Mouse (Mus musculus): ENCODE measurements around the gene Rmdn3.

Gene Rmdn3

DNA sequence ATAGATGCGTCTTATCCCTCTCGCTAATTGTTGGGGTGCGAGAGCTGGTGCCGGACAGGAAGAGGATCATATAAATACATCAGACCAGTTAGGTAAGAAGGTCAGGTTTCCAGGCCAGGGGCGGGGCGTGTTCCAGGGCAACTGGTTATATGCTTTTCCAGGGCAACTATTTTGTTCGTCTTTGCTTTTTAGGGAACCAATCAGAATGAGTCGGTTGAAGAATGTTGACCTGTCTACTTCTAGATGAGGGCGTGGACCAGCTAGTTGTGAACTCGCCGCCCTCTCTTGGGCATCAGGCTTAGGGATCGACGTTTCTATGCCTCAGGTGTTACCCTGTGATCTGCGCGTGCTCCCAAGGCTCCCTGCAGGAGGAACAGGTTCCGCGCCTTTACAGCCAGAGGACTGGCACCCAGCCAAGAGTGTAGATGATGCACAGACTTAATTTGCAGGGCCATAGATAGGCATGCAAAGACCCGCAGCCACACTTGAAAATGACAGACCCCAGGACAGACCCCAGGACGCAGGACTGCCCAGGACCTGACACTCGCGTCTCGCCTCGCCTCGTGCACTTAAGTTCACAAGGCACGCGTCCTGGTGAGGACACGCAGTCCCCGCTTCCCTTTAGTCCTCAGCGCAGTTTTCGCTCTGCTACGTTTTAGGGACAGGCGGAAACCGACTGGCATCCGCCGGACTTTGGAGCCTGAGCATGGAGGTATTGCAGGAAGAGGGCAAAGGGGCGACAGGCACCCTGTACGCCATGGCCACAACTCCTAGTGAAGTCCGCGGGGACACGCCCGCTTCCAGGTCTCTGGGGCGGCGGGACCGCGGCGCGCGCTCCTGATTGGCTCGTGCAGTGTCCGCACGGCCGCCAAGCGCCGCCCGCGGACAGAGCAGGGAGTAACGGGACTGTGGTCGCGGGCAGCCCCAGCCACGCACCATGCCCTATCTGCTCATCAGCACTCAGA lies 10.3 kb upstream of the Rmdn3 start, which contains the start of gene Gchfr:
Gene Gchfr, plus strand, starts transcription at position 873 of the 965 bp plus-strand sequence.
- DNase-seq, result peak; percentile 79 to 83

DNA sequence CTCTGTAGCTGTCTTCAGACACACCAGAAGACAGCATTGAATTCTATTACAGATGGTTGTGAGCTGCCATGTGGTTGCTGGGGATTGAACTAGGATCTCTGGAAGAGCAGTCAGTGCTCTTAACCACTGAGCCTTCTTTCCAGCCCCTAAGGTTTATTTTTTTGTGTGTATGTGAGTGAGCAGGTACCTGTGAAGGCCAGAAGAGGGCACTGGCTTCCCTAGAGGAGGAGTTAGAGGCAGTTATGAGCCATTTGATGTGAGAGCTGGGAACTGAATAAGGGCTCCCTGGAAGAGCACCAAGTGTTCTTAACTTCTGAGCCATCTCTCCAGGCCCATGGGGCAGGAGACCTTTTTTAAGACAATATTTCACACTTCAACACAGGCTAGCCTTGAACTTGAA lies 8.6 kb upstream of the Rmdn3 start:
- no peak for DNase-seq

DNA sequence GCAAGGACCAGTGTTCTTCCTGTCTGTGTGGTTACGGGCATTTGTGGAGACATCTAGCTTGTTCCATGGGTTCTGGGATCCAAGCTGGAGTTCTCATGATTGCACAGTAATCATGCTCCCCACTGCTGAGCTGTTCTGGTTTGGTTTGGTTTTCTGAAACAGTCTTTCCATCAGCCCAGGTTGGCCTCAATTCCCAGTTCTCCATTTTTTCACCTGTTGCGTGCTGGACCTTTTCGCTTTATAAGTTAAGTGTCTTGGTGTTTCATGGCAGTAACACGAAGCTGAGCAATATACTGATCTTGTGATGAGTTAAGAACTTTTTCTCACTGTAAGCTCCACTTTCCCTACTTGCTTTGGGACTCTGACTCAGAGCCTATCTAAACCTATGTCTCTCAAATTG lies 7.2 kb upstream of the Rmdn3 start:
- no peak for DNase-seq

DNA sequence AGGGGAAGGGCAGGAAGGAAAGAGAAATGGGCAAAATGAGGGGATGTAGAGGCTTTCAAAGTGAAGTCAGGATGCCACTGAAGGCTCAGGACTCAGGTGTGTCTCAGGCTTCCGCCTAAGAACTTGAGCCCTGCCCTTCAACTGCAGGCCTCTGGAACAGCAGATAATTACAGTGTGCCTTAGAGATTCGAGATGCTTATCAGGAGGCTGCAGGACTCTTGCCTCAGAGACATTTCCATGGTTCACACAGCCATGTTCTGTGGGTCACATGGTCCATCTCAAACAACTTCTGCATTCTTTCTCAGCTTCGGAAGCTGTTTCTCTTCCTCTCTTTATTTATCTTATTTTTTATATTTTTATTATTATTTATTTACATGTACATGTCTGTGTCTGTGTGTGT lies 6.3 kb upstream of the Rmdn3 start:
- DNase-seq, result no peak

DNA sequence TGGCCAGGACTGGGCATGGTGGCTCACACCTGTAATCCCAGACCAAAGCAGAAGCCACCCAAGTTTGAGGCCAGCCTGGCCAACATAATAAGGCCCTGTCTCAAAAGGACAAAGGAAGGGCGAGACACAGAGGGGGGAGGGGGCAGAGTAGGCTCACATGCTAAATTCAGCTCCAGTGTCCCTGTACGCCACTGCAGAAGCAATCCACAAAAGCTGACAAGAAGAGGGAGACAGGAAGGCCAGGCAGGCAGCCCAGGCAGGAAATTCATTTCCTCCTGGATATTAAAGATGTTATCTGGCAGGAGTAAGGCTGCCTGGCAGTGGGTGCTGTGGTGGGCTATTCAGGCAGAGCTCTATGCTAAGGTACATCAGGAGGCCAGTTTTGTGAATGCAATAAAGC lies 4.4 kb upstream of the Rmdn3 start:
- peak; percentile 45 to 54 for DNase-seq

DNA sequence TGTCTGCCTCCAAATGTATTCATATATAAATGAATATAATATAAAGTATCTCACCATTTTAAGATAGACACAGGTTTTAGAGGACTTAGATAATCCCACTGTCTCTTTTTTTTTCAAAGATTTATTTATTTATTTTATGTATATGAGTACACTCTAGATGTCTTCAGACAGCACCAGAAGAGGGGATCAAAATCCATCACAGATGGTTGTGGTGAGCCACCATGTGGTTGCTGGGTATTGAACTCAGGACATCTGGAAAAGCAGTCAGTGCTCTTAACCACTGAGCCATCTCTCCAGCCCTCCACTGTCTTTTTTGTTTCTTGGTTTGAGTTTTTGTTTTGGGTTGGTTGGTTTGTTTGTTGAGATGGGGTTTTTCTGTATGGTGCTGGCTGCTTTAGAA lies 1.0 kb upstream of the Rmdn3 start:
- no peak for DNase-seq

DNA sequence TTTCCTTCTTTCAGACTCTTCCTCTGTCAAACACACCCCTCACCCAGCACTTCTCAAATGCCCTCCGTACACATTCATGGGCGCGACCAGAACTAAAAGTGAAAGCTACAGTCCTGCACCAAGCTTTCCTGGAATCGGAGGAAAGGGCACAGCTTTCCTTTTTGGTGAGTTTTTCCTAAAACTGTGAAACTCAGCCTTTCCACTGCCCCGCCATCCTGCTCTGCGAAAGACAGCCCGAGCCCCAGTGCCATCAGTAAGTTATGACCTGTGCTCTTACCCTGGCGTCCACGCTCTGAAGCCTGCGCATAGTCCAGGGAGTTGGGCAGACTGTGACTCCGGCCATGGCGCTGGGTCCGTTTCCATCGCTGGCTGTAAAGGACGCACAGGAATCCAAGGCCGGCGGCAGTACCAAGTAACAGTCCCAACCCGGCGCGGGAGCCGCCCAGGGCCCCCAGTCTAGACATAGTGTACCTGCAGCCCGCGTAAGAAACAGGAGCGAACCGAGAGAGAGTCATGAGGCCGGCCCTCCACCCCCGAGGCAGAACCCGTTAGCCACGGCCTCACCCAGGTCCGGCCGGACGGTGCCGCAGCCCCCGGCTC lies 653 bp downstream of the Rmdn3 start:
- DNase-seq, result peak; percentile 21 to 33

DNA sequence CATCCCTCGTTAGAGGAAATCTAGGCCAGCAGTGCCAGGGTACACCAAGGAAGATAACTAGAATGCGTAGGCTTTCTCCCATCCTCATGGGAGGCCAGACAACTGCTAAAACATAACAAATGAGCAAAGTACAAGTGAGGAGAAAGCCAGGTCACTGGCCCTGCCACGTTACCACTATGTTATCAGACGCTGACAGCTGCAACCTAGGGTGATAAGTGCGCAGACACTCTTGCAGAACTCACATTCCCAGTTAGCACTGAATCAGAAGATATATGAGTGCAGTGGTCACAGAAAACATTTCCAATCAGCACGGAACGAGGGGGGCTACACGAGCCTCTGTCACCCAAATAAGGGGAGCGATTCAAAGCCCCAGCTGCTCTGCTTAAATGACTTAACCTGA lies 1.4 kb downstream of the Rmdn3 start:
- no peak for DNase-seq

DNA sequence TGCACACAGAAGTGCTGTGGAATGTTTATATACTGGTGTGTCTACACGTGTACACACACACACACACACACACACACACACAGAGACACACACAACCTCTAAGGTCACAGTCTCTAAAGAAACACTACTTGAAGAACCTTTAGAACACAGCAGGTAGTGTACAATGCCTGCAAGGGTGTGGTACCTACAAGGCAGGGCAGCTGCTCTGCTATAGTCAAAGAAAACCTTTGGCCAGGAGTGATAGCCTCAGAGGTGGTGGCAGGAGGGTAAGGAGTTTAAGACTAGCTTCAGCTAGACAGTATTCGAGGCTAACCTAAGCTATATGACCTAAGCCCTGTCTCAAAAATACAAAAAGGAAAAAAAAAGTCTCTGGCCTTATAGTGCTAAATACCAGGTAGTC lies 2.2 kb downstream of the Rmdn3 start:
- no peak for DNase-seq

DNA sequence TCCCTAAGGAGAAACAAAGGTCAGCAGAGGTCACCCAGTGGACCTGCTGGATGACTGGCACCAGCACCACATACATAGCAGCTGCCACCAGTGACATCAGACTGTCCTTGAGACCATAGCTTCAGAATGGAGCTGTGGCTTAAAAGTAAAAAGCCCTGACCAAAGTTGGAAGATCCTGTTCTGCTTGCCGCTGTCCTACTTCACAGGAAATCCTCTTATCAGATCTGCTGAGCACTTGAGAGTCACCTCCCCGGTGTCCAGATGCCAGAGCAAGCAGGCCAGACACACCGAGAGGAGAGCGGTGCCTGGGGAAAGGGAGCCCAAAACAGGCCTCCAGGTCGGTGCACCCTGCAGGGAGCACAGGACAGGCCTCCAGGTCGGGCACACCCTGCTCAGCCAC lies 4.6 kb downstream of the Rmdn3 start:
- DNase-seq, result no peak

DNA sequence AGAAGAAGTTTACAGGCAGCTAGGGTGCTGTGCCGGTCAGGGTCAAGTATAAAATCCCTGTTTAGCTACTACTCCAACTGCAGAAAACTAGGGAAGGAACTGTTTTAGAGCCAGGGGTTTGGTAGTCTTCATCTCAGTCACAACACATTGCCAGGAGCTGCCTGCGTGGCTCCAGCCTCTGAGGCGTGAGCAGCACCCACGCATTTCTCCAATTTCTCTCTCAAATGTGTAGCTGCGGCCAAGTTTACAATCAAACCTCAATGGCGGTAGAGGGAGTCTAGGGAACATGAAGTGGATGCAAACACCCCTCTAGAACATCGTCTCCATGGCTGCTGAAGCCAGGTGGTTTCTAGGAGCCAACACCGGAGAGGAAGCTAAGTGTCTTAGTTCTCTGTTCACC lies 9.1 kb downstream of the Rmdn3 start:
- no peak for DNase-seq

DNA sequence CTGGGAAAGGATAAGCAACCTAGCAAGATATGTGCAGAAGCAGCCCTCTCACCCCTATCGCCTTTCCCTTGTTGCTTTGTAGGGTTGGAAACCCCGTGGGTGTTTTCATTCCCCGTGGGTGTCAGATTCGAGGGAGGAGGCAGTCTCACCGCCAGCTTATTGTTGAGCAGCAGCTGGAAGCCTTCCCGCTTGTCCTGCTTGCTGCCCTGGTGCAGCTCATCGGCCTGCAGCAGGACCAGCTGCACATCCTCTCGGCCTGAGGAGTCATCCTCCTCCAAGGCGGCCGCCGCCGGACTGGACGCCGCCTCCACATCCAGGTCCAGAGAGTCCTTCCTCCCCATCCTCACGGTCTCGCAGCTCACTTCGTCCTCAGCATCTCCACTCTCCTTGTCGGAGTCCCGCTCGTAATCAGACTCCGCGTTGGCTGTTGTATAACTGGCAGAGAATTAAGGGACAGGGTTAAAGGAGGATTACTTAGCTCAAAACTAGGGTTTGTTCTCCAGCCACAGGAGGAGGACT lies 9.6 kb downstream of the Rmdn3 start:
- no peak for DNase-seq

DNA sequence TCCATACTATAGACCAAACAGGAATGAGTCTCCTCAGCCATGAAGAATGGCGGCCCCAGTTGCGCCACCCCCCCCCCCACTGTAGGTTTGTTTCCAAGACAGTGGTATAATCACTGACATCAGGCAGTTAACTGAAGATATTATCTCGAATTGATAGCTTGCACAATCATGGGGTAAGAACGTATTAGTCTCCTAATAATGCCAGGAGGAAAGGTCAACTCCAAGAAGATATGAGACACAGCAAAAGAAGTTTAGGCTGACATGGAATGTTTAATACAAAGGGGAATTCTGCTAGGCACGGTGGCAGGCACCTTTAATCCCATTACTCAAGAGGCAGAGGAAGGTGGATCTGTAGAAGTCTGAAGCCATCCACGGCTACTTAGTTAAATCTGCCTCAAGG lies 10.4 kb downstream of the Rmdn3 start:
- no peak for DNase-seq

DNA sequence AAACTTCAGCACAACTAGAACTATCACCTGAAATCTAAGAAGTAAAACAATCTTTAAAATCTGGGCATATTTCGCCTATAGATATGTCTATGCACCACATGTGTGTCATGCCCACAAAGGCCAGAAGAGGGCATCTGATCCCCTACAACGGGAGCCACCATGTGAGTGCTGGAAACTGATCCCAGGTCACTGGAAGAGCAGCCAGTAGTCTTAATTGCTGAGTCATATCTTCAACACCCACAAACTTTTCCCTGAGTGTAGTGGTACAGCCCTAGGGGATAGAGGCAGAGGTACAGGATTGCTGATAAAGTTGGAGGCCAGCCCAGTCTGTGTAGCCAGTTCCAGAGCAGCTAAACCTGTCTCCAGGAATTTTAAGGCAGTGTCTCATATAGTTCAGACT lies 11.6 kb downstream of the Rmdn3 start:
- peak in 1 of 2 experiments; percentile 22 for DNase-seq

DNA sequence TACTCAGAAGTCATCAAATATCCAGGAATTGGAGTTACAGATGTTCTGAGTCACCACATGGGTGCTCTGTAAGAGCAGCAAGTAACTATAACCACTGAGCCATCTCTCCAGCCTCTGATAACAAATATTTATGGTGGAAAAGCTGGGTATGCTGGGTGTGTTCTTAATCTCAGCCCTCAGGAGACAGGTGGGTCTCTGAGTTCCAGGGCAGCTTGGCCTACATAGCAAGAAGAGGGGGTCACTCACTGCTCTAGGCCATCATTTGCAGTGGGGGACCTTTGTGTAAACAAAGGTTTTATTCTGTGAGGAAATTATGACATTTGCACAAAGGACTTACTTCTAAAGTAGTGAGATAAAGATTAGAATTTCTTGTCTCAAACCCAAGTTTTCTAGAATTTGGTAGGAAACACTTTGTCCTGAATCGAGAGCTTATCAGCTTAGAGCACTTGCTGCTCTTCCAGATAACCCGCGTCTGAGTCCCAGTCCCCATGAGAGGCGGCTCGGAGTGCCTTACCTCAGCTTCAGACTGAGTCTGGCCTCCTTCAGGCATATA lies 20.4 kb downstream of the Rmdn3 start:
- DNase-seq, result no peak

DNA sequence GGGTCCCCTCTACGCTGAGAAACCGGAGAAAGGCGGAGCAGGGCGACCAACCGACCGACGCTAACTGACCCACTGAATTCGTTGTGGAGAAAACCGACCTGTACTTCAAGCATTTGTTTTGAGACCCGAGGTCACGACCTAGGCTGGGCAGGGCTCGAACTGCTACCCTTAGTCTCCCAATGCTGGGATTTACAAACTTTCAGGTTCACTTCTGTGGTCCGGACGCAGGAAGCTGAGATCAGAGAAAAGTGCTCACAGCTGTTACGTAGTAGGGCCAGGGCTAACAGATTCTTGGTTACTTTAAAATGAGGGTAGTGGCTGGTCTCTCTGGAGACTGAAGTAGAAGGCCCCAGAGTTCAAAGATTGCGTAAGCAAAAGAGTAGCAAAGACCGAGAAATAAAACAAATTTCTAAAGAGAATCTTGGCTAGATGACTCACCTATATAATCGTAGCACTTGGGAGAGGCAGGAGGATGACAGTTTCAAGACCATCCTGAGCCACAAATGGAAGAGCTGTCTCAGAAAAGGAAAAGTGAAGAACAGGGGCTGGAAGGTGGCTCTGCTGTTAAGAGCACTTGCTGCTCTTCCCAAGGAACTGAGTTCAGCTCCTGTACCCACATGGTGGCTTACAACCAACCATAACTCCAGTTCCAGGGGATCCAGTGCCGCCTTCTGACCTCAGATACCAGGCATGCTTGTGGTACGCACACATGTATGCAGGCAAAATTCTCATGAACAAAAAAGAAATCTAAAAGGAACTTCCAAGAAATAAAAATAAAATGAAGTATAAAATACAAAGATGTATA lies 43.5 kb downstream of the Rmdn3 start:
- DNase-seq, result no peak

DNA sequence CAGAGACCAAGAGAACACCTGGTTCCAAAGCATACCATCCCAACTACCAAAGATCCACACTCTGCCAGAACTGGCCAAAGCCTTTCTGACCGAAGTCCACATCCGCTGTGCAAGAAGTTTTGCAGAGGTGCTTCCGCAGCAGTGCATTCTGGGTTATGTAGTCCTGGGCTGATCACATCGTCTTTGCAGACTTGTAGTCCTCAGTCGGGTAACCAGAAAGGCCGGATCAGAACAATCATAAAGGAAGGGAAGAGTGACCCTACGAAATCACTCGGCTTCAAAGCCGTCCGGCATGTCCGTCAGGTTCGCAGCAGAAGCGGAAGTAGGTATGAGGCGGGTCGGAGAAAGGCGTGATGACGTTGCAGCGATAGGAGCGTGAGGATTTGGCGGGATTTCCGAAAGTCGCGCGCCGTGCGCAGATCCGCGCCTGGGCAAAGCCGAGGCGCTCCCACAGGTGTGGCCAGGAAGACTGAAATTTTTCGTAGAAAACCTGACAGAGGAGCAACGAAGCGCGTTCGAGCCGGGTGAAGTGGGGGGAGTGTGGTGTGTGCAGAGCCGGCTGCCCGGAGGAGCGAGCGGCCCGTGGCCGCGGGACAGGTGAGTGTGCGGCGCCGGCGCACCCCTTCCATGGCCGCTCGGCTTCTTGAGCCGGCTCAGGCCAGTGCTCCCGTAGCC lies 44.3 kb downstream of the Rmdn3 start, which contains the start of gene Rad51:
Gene Rad51, plus strand, starts transcription at position 356 of the 675 bp plus-strand sequence.
- DNase-seq, result peak; percentile 87 to 88

DNA sequence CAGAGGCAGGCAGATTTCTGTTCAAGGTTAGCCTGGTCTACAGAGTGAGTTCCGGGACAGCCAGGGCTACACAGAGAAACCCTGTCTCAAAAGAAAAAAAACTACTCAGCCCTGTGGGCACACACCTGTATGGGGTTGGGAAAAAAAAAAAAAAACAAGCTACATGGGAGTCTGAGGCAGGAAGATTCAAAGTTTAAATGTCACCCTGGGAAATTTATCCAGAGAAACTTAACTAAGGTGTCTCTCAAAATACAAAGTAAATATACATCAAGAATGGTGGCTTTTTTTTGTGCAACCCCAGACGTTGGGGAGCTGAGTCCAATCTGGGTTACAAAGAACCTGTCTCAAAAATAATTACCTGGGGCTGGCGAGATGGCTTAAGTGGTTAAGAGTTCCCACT lies 45.8 kb downstream of the Rmdn3 start:
- no peak for DNase-seq

DNA sequence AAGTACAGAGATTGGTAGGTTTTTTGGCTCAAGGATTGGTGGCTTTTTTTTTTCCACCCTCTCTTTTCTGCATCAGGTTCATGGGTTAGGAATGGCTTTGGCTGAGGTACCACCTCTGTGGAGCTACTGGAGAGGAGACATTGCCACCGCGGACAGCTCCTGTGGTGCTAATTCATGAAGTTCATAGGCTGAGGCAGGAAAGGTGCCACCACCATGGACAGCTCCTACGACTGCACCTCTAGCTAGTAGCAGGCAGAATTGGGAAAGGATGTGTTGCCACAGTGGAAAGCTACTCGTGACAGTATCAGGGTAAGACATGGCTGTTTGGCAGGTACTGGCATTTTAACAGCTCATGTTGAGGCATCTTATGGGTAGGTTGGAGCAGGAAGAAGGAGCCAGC lies 48.3 kb downstream of the Rmdn3 start:
- peak; percentile 4 to 61 for DNase-seq

DNA sequence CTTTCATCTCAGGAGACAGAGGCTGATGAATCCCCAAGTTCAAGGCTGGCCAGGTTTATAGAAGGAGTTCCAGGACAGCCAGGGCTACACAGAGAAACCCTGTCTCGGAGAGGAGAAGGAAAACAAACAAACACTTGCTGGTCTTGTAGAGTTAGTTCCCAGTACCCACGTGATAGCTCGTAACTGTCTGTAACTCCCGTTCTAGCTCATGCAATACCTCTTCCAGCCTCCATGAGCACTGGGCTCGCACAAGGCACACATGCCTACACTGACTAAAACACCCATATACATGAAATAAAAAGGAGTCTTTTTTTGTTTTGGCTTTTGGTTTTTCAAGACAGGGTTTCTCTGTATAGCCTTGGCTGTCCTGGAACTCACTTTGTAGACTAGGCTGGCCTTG lies 50.3 kb downstream of the Rmdn3 start:
- DNase-seq, result no peak

DNA sequence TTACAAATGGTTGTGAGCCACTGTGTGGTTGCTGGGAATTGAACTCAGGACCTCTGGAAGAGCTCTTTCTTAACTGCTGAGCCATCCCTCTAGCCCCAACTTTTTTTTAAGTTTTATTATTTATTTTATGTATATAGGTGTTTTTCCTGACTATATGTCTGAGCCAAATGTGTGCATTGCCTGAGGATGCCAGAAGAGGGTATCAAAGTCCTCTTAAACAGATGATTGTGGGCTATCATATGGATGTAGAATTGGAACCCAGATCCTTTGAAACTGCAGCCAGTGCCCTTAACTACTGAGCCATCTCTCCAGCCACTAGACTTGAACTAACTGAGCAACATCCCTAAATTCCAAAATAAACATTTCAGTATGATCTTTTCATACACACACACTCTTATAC lies 55.3 kb downstream of the Rmdn3 start:
- no peak for DNase-seq

All from kidney, adult 8-10 months (tissue).